Mouse (Mus musculus): ENCODE results near the gene Ntpcr. TPM values are rescaled to one million over a fixed set of nuclear protein-coding genes. Genes with fewer than 3 reads are reported as not detected.

Gene Ntpcr
- total and polyA plus RNA-seq, 3 experiments, result 40.0 to 45.3 TPM; not detected in 1

- H3K9me3 ChIP-seq (replicated peaks; ENCODE audit: insufficient read depth, low read length), result no peaks in the 10 kb centered on the region
- no peak overlapping the region for H3K4me3 ChIP-seq (ENCODE audit: control insufficient read depth in 1 of 2, insufficient read depth in 1 of 2, low read depth in 2 of 2, low read length in 2 of 2)
- H3K36me3 ChIP-seq (ENCODE audit: control insufficient read depth in 1 of 2, insufficient read depth in 2 of 2, low read length in 2 of 2), result no peaks in the 10 kb centered on the region
- no peaks in the 10 kb centered on the region for H3K79me2 ChIP-seq (ENCODE audit: control insufficient read depth, insufficient read depth, low read length, poor library complexity)
- H3K4me1 ChIP-seq (ENCODE audit: control insufficient read depth in 1 of 2, insufficient read depth in 2 of 2, low read length in 2 of 2), result no peaks in the 10 kb centered on the region
- no peak overlapping the region for H3K9ac ChIP-seq (ENCODE audit: control insufficient read depth, low read depth, low read length, poor library complexity, severe bottlenecking)
- no peak overlapping the region for H3K27ac ChIP-seq (ENCODE audit: control insufficient read depth, low read depth, low read length)
- H3K27me3 ChIP-seq (ENCODE audit: control insufficient read depth in 1 of 2, insufficient read depth in 2 of 2, low read length in 2 of 2), result no peaks in the 10 kb centered on the region
- peak; percentile 45 for DNase-seq (ENCODE audit: low read depth, low spot score)
- TF ChIP-seq USF1 (IDR thresholded peaks at IDR 0.05; ENCODE audit: low read depth, low read length) (no peak), ZC3H11A (IDR thresholded peaks at IDR 0.05; ENCODE audit: low read depth, low read length) (no peak), MYC (IDR thresholded peaks at IDR 0.05; ENCODE audit: low read depth, low read length) (no peak), MYB (IDR thresholded peaks at IDR 0.05; ENCODE audit: low read depth, low read length) (no peak), TAL1 (IDR thresholded peaks at IDR 0.05; ENCODE audit: low read length) (no peak), UBTF (IDR thresholded peaks at IDR 0.05; ENCODE audit: borderline replicate concordance, insufficient read depth, low read depth, low read length) (no peak)
Measured at GRCm38 (mm10) chr8:125778919-125779318, 49.2 kb downstream of the Ntpcr start.

- no peak for DNase-seq (ENCODE audit: low read depth, low spot score)
- TF ChIP-seq ZKSCAN1 (IDR thresholded peaks at IDR 0.05; ENCODE audit: low read depth, low read length) (no peak), KAT2A (conservative IDR thresholded peaks at IDR 0.05; ENCODE audit: low read depth, low read length) (no peak), MYB (IDR thresholded peaks at IDR 0.05; ENCODE audit: low read depth, low read length) (no peak), TBP (IDR thresholded peaks at IDR 0.05; ENCODE audit: low read depth, low read length) (no peak), ZNF384 (IDR thresholded peaks at IDR 0.05; ENCODE audit: low read depth, low read length) (no peak), JUND (IDR thresholded peaks at IDR 0.05; ENCODE audit: low read depth, low read length) (no peak), TAL1 (IDR thresholded peaks at IDR 0.05; ENCODE audit: low read length) (no peak), HCFC1 (IDR thresholded peaks at IDR 0.05; ENCODE audit: low read depth, low read length) (no peak)
- H3K9me3 ChIP-seq (replicated peaks; ENCODE audit: insufficient read depth, low read length), result no peaks in the 10 kb centered on the region
Measured at GRCm38 (mm10) chr8:125779656-125780055, 49.9 kb downstream of the Ntpcr start.

GRCm38 (mm10) chr8:125782161-125782560, 52.4 kb downstream of the Ntpcr start:
- Histone ChIP-seq H3K9ac (ENCODE audit: control insufficient read depth, low read depth, low read length, poor library complexity, severe bottlenecking) (no peak overlapping the region), H3K27ac (ENCODE audit: control insufficient read depth, low read depth, low read length) (no peak overlapping the region), H3K79me2 (ENCODE audit: control insufficient read depth, insufficient read depth, low read length, poor library complexity) (no peaks in the 10 kb centered on the region), H3K4me1 (ENCODE audit: control insufficient read depth in 1 of 2, insufficient read depth in 2 of 2, low read length in 2 of 2) (no peaks in the 10 kb centered on the region), H3K36me3 (ENCODE audit: control insufficient read depth in 1 of 2, insufficient read depth in 2 of 2, low read length in 2 of 2) (no peaks in the 10 kb centered on the region), H3K4me3 (ENCODE audit: control insufficient read depth in 1 of 2, insufficient read depth in 1 of 2, low read depth in 2 of 2, low read length in 2 of 2) (no peak overlapping the region), H3K9me3 (replicated peaks; ENCODE audit: insufficient read depth, low read length) (no peaks in the 10 kb centered on the region), H3K27me3 (ENCODE audit: control insufficient read depth in 1 of 2, insufficient read depth in 2 of 2, low read length in 2 of 2) (no peaks in the 10 kb centered on the region)
- DNase-seq (ENCODE audit: low read depth, low spot score), result no peak
- no peak for TF ChIP-seq KAT2A (conservative IDR thresholded peaks at IDR 0.05; ENCODE audit: low read depth, low read length)

More at GRCm38 (mm10) chr8:125779656-125780055, 49.9 kb downstream of the Ntpcr start:
- H3K4me1 ChIP-seq (ENCODE audit: control insufficient read depth in 1 of 2, insufficient read depth in 2 of 2, low read length in 2 of 2), result no peaks in the 10 kb centered on the region
- no peak overlapping the region for H3K27ac ChIP-seq (ENCODE audit: control insufficient read depth, low read depth, low read length)
- H3K9ac ChIP-seq (ENCODE audit: control insufficient read depth, low read depth, low read length, poor library complexity, severe bottlenecking), result no peak overlapping the region
- no peaks in the 10 kb centered on the region for H3K79me2 ChIP-seq (ENCODE audit: control insufficient read depth, insufficient read depth, low read length, poor library complexity)
- H3K36me3 ChIP-seq (ENCODE audit: control insufficient read depth in 1 of 2, insufficient read depth in 2 of 2, low read length in 2 of 2), result no peaks in the 10 kb centered on the region
- no peak overlapping the region for H3K4me3 ChIP-seq (ENCODE audit: control insufficient read depth in 1 of 2, insufficient read depth in 1 of 2, low read depth in 2 of 2, low read length in 2 of 2)
- no peaks in the 10 kb centered on the region for H3K27me3 ChIP-seq (ENCODE audit: control insufficient read depth in 1 of 2, insufficient read depth in 2 of 2, low read length in 2 of 2)

All from MEL (cell line).